Mouse (Mus musculus) E14TG2a.4 (cell line): ENCODE measurements at regions not wholly inside any gene's neighbourhood (a gene's known extent, or its start where the extent isn't known, plus 50 kb on each side); places are given as distances from the start of the nearest gene placed in this dataset.

Experiments
- H3K27me3 ChIP-seq: 2 replicates; pipeline ENCODE4 v1.6.1; 2014; ENCODE audit warnings: low read length, control low read depth; ENCODE audit not compliant: insufficient read depth
- H3K36me3 ChIP-seq: 2 replicates; pipeline ENCODE4 v1.6.1; 2014; ENCODE audit warnings: low read length, control low read depth; ENCODE audit not compliant: insufficient read depth
- H3K4me1 ChIP-seq: replicated peaks from 2 replicates; pipeline ENCODE4 v1.6.1; 2014; ENCODE audit warnings: low read depth, low read length, control low read depth
- H3K4me3 ChIP-seq: replicated peaks from 2 replicates; pipeline ENCODE4 v1.5.1; 2014; ENCODE audit warnings: mild to moderate bottlenecking, low read length
- H3K9me3 ChIP-seq: 2 replicates; pipeline ENCODE4 v1.6.1; 2014; ENCODE audit warnings: low read length, control low read depth
- CTCF ChIP-seq: conservative IDR thresholded peaks from 2 replicates; pipeline ENCODE4 v1.5.1; 2014; ENCODE audit warnings: low read length
- NANOG ChIP-seq: IDR thresholded peaks from 2 replicates; pipeline ENCODE4 v1.6.1; 2014; ENCODE audit warnings: borderline replicate concordance, low read length, mixed read lengths
- POU5F1 ChIP-seq: IDR thresholded peaks from 2 replicates; pipeline ENCODE4 v1.6.1; 2014; ENCODE audit warnings: low read length, borderline replicate concordance

DNA sequence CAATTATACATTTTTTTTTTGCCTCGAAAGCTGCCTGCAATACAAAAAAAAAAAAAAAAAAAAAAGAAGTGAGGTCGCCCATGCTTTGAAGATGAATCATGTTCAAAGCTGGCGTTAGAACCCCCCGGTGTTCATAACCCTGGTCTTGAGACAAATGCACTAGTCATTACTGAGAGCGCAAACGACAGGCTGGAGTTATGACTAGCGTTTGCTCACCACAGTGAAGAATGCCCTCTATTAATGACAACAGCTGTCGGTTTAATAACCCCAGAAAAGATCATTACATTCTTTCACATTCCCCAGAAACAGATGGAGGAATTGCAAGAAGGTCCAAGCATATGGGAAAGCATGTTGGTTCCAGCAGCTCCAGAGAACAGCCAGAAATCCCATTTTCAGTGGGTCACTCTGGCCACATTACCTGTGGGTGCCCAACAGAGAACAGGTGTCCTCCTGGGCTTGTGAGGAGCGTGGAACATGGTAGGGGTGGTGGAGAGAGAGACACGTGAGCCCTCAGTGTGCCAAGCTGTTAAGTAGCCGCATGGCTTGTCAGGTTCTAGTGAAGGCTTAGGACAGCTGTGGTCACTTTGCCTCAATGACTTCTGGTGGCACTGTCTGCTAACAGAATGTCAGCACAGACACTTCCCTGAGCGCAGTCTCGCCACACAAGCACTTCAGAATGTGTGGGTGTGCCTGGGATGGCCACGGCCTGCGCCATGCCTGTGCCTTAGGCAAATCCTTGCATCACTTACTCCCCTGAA, 60.4 kb downstream of the Aipl1 start:
- no peak overlapping the region for H3K4me3 ChIP-seq
- no peaks in the 10 kb centered on the region for H3K27me3 ChIP-seq
- H3K36me3 ChIP-seq, result no peaks in the 10 kb centered on the region
- H3K9me3 ChIP-seq, result no peaks in the 10 kb centered on the region
- TF ChIP-seq CTCF (no peak), NANOG (no peak), POU5F1 (no peak)
- H3K4me1 ChIP-seq, result no peaks in the 10 kb centered on the region

GRCm38 (mm10) chr11:71971351-71971750, 66.0 kb downstream of the Aipl1 start:
- H3K4me1 ChIP-seq, result no peaks in the 10 kb centered on the region
- TF ChIP-seq CTCF, result no peak
- TF ChIP-seq POU5F1, result no peak
- TF ChIP-seq NANOG, result no peak

GRCm38 (mm10) chr11:71962306-71962705, 75.0 kb downstream of the Aipl1 start:
- TF ChIP-seq POU5F1, result no peak
- TF ChIP-seq NANOG, result no peak
- TF ChIP-seq CTCF, result no peak
- no peak overlapping the region for H3K4me3 ChIP-seq
- no peaks in the 10 kb centered on the region for H3K4me1 ChIP-seq
- H3K9me3 ChIP-seq, result peaks cover 9% of the 10 kb centered on the region; the same call in 1 of the 2 replicates
- H3K36me3 ChIP-seq, result no peaks in the 10 kb centered on the region
- H3K27me3 ChIP-seq, result no peaks in the 10 kb centered on the region

More at GRCm38 (mm10) chr11:71971351-71971750, 66.0 kb downstream of the Aipl1 start:
- Histone ChIP-seq H3K9me3 (no peaks in the 10 kb centered on the region), H3K27me3 (no peaks in the 10 kb centered on the region), H3K4me3 (no peak overlapping the region), H3K36me3 (no peaks in the 10 kb centered on the region)

DNA sequence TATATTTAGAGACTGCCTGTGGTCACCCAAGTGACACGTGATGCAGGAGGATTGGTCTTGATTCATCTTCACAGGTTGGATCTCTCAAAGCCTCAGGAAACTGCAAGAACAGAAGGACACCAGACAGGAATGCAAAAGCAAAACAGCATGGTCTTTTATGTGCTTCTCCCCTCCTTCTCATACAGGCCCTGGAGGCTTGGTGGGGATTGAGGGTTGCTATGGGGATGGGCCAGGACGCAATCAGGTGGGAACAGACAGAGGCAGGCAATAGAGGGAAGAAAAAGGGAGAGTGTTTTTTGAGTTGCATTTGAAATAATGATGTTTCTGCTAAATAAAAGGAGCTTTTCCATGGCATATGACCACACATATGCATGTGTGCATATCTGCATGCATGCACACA, 84.8 kb downstream of the Aipl1 start:
- Histone ChIP-seq H3K36me3 (no peaks in the 10 kb centered on the region), H3K9me3 (peaks cover 10% of the 10 kb centered on the region), H3K27me3 (no peaks in the 10 kb centered on the region), H3K4me1 (no peaks in the 10 kb centered on the region), H3K4me3 (no peak overlapping the region)
- TF ChIP-seq NANOG (no peak), POU5F1 (no peak), CTCF (no peak)

GRCm38 (mm10) chr11:71947161-71947560, 90.1 kb downstream of the Aipl1 start:
- H3K27me3 ChIP-seq, result no peaks in the 10 kb centered on the region; the same call in 1 of the 2 replicates
- H3K36me3 ChIP-seq, result no peaks in the 10 kb centered on the region
- peaks cover 10% of the 10 kb centered on the region for H3K9me3 ChIP-seq
- no peak overlapping the region for H3K4me3 ChIP-seq
- H3K4me1 ChIP-seq, result no peaks in the 10 kb centered on the region
- TF ChIP-seq CTCF (no peak), NANOG (no peak), POU5F1 (no peak)

- H3K27me3 ChIP-seq, result peaks cover 7% of the 10 kb centered on the region; the same call in 1 of the 2 replicates
- no peaks in the 10 kb centered on the region for H3K36me3 ChIP-seq
- no peaks in the 10 kb centered on the region for H3K4me1 ChIP-seq
- TF ChIP-seq CTCF, result no peak
- no peak for TF ChIP-seq NANOG
- no peak for TF ChIP-seq POU5F1
- no peak overlapping the region for H3K4me3 ChIP-seq
- no peaks in the 10 kb centered on the region for H3K9me3 ChIP-seq
Observed at GRCm38 (mm10) chr11:71945098-71945413, 92.3 kb downstream of the Aipl1 start.

GRCm38 (mm10) chr11:71944398-71945097, 92.8 kb downstream of the Aipl1 start:
- no peaks in the 10 kb centered on the region for H3K9me3 ChIP-seq
- no peaks in the 10 kb centered on the region for H3K4me1 ChIP-seq
- peaks cover 7% of the 10 kb centered on the region; the same call in 1 of the 2 replicates for H3K27me3 ChIP-seq
- H3K4me3 ChIP-seq, result no peak overlapping the region
- TF ChIP-seq POU5F1, result no peak
- no peak for TF ChIP-seq CTCF
- no peak for TF ChIP-seq NANOG
- H3K36me3 ChIP-seq, result no peaks in the 10 kb centered on the region

DNA sequence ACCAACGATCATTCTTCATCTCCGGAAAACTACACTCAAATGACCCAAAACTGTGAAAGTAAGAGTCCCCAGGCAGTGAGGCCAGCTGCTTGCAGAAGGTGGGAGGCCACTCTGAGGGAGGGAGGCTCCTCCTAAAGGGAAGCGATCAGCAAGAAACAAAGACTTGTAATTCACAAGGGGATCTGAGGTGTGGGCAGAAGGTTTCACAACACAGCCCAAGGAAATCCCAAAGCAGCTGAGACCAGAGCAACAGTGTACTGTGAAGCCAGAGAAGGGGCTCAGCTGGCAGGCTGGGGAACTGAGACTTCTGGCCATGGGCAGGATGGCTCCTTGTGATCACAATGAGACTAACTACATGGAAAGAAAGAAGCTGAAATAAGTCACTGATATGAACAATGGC, 93.8 kb downstream of the Aipl1 start:
- H3K9me3 ChIP-seq, result no peaks in the 10 kb centered on the region
- H3K36me3 ChIP-seq, result no peaks in the 10 kb centered on the region
- TF ChIP-seq POU5F1 (no peak), CTCF (no peak), NANOG (no peak)
- H3K4me3 ChIP-seq, result no peak overlapping the region
- H3K4me1 ChIP-seq, result no peaks in the 10 kb centered on the region
- H3K27me3 ChIP-seq, result peaks cover 7% of the 10 kb centered on the region; the same call in 1 of the 2 replicates

GRCm38 (mm10) chr11:71939066-71939465, 98.2 kb downstream of the Aipl1 start:
- TF ChIP-seq CTCF (no peak), POU5F1 (no peak), NANOG (no peak)
- Histone ChIP-seq H3K4me1 (no peaks in the 10 kb centered on the region), H3K36me3 (no peaks in the 10 kb centered on the region), H3K27me3 (peaks cover 7% of the 10 kb centered on the region; the same call in 1 of the 2 replicates), H3K4me3 (no peak overlapping the region), H3K9me3 (no peaks in the 10 kb centered on the region)
